Mouse (Mus musculus): ENCODE measurements around the gene Exoc8. TPM values are rescaled to one million over a fixed set of nuclear protein-coding genes. Genes with fewer than 3 reads are reported as not detected.

Exoc8 gene
- total RNA-seq, 2 experiments from 2014 or later: 21.0 to 21.1 TPM

DNA sequence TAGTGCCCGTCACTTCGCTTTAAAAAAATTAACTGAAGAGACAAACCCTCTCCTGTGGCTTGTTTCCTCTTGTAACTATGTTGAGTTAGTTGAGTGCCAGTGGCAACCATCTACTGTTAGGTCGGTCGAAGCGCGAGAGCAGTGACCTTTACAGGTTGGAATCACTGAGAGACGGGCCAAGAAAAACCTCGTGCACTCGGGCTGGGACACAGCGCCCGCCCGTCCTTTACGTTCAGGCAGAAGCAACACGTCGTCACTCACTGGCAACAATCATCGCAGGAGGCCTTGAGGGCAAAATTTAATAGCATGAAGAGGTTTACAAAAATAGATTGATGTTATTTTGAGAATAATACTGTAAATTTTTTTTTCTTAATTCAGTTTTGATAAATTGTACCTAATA, 12.4 kb upstream of the Exoc8 start:
- peak; percentile 50 for DNase-seq

- DNase-seq: no peak
Observed at GRCm38 (mm10) chr8:124905482-124905881, 8.0 kb upstream of the Exoc8 start.

DNA sequence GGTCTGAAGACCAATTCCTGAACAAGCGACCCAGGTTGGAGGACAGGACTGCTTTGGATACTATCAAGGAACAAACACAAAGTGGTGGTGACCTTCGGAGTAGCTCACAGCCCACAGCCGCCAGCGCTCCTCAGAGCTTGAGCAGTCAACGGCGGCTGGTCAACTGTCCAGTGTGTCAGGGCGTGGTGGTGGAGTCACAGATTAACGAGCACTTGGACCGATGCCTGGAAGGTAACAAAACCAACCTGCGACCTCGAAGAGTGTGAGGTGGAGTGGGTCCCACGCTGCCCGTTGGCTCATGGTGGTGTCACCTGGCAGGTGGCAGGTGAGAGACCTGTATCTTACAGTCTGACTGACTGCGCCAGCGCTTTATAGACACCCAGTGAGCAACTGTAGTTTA, 5.7 kb upstream of the Exoc8 start:
- DNase-seq: no peak

- peak; percentile 33 for DNase-seq
Observed at GRCm38 (mm10) chr8:124898251-124898905, 873 bp upstream of the Exoc8 start.

DNA sequence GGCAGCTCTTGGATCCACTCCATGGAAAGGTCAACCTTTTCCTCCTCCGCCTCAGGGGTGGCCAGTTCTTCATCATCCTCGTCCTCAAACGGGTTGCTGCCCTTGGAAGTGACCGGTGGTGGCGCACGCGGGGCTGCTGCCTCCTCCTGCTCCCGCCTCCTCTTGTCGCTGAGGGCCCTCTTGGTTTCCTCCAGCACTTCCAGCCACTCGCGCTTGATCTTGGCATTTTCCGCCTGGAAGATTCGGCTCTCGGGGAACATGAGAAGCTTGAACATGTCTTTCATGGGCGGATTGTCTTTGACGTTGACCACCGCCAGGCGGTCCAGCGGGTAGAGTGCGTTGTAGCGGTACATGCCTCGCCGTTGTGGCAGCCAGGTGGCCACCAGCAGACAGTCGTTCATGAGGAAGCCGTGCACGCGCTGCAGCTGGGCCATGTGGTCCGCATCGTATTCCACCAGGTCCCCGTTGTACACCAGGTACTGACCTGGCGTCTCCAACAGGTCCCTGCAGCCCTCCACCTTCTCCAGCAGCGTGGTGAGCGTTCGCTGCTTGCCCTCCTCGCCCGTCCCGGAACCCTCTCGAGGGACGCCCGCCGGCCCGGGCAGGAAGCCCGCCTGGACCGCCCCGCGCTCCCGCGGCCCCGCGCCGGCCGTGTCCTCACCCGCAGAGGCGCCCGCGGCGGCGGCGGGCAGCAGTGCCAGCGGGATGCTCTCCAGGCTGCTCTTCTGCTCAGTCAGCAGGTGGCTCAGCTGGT, 696 bp downstream of the Exoc8 start:
- DNase-seq: peak; percentile 84

GRCm38 (mm10) chr8:124896010-124896631, 1.4 kb downstream of the Exoc8 start:
- peak; percentile 30 for DNase-seq

GRCm38 (mm10) chr8:124892596-124892995, 4.9 kb downstream of the Exoc8 start:
- no peak for DNase-seq

GRCm38 (mm10) chr8:124888385-124888784, 9.1 kb downstream of the Exoc8 start:
- DNase-seq: no peak

DNA sequence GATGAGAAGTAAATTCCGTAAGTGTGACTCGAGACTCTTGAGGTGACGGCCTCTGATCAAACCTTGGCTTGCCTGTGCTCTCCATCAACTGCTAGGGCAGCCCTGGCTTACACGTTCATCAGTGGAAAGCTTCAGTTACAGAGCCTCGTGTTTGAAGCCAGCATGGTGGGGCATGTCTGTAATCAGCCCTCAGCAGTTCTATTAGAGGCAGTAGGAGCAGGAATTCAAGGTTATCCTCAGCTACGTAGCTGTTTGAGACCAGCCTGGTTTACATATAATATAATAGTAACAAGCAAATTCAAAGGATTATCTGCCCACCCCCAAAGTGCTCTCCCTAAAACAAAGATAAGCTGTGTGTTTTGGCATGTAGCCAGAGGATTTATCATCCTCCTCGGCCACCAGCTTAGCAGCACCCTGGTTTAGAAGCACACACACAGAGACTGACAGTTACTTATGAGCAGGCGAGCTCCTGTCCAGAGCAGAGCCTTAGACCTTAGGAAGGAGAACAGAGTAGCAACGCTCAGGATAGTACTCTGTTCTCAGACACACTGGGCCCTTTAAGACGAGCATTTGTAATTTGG, 18.5 kb downstream of the Exoc8 start:
- DNase-seq: no peak

DNA sequence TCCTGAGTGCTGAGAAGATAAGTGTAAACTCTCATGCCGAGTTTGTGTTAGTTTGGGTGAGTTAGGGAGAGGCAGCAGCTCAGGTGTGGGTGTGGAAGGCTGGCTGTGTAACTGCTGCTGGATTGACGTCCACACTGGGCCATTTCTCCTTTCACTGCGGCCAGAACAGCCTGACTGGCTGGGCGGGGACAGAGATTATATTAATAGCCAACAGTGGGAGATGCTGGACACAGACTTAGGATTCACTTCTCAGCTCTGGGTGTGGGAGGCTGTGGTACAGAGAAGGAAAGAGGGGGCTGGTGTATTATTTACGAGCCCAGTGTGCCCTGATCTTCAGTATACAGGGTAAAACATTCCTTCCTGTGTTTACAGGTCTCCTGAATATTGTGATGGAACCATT, 19.4 kb downstream of the Exoc8 start:
- no peak for DNase-seq

GRCm38 (mm10) chr8:124872690-124873089, 24.8 kb downstream of the Exoc8 start:
- DNase-seq: no peak

DNA sequence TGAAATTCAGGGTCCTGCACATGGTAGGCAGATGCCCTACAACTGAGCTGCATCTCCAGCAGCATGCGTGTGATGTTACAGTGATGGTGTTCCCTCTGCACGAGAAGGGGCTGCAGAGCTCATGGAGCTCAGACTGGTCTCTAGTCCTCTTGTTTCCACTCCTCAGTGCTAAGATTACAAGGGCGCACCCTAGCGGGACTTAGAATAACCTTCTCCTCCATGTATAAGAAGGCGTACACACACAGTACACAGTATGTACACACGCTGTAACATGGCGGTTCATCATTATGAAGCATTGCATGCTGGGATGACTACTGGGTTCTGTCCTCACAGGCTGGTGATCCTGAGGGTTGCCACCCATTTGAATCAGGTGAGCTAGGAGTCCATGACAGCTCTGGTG, 25.4 kb downstream of the Exoc8 start:
- no peak for DNase-seq

DNA sequence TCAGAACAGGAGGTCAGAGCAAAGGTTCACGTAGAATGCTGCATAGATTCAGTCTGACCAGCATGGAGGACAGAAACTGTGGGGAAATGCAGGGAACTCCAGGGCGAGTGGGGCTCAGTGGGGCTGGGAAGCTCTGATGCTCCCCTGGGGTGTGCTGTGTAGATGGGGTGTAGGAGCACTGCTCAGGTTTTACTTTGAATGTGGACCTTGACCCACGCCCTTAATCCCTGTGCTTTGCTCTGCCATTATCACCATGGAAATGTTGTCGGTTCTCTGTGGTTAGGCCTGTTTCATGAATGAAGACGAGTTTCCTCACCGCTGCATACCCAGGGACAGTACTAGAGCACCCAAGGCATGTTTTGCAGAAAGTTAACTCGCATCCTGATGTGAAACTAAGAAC, 26.0 kb downstream of the Exoc8 start:
- DNase-seq: no peak

GRCm38 (mm10) chr8:124869708-124870107, 27.8 kb downstream of the Exoc8 start:
- no peak for DNase-seq

GRCm38 (mm10) chr8:124867126-124867525, 30.4 kb downstream of the Exoc8 start:
- DNase-seq: peak; percentile 43

DNA sequence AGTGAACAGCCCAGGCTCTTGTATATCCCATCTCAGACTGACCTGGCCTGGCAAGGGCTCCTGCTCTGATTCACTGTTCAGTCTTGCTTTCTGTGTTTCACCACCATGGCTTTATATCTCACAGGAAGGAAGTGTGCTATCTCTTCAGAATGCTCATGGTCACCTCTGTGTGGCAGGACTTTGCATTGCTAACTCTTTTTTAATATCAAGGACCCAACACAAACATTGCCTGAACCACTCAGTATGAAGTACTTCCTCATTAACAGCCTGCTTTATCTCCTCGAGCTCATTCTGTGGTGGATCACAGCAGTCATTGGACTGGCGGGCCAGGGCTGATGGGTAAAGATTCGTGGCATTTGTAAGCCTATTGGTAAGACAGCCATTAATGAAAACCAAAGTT, 30.8 kb downstream of the Exoc8 start:
- DNase-seq: no peak

DNA sequence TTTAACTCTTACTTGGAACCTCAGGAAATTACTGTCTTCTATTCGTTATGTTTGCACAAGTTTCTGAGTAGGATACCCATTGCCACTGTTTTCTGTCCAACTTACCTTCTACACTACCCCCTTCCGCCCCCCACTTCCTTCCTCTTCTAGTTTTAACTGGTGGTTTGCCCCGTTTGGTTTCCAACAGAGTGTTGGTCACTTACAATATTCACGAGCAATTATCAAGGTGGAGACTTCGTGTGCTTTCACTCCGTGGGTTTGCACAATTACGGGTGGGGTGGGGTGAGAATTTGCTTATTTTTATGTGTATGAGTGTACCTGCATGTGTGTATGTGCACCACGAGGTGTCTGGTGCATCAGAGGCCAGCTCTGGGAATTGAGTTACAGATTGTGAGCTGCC, 33.8 kb downstream of the Exoc8 start:
- DNase-seq: no peak

- DNase-seq: no peak
Observed at GRCm38 (mm10) chr8:124863163-124863677, 34.3 kb downstream of the Exoc8 start.

DNA sequence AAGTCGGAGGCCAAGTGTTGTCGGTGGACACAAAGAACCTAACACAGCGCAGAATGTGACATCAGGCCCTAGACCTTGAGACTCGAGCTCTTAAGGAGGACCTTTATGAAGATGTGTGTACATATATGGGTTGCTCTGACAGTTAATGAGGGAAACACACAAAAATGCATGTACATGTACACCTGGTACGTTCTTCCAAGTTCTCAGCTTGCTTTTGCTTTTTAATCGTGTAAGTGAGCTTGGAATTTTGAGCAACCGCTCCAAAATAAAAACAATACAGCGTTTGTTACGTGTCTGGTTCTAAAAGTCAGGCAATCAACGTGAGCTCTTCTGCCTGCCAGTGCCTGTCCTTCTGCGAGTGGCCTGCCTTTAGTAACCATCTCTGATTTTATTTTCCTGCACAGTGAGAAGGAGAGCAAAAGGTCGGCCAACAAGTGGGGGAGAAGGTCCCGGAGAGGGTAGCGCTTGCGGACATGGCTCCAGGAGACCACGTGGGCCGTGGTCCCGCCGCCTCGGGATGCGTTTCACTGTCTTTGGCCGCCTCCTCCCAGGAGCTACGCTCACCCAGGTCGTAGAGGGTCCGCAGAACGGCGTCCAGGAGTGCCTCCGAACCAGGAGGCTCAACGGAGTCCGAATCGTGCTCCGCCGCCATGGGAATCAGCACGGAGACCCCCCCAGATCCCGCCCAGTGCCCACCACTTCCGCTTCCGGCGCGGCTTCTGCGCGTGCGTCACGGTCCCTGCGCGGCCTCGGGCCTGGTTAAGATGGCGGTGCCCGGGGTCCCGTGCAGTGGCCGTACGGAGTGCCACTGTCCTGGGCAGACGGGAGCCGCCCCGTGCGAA, 35.0 kb downstream of the Exoc8 start, which contains the start of the genes Gnpat and 2810004N23Rik:
Gene Gnpat (plus strand): TSS at position 713 of the 842 bp plus-strand sequence.
Gene 2810004N23Rik (minus strand): TSS at position 800 of the 842 bp plus-strand sequence.
- peak; percentile 97 for DNase-seq

GRCm38 (mm10) chr8:124860188-124860587, 37.3 kb downstream of the Exoc8 start:
- no peak for DNase-seq

GRCm38 (mm10) chr8:124859466-124859865, 38.0 kb downstream of the Exoc8 start:
- no peak for DNase-seq

GRCm38 (mm10) chr8:124853511-124853910, 44.0 kb downstream of the Exoc8 start:
- DNase-seq: no peak
